Mouse (Mus musculus) heart, embryonic 12.5 days (tissue): ENCODE results near the gene Nhej1. TPM values are rescaled to one million over a fixed set of nuclear protein-coding genes. Genes with fewer than 3 reads are reported as not detected.

Experiments
- ATAC-seq: fragments of 200-750 bp; cut with Nextera tagmentation; 2 replicates; pipeline ENCODE4 v1.8.0; 2017; ENCODE audit warnings: moderate TSS enrichment, moderate library complexity; ENCODE audit not compliant: insufficient number of reproducible peaks, low FRiP score
- H3K27ac ChIP-seq: fragments of 300-500 bp; sonication (generic); 2 replicates; pipeline ENCODE4 v1.5.1; 2016; ENCODE audit warnings: mild to moderate bottlenecking, moderate library complexity; ENCODE audit not compliant: poor library complexity, severe bottlenecking
- H3K27me3 ChIP-seq: fragments of 300-500 bp; sonication (generic); replicated peaks from 2 replicates; pipeline ENCODE4 v1.6.1; 2016; ENCODE audit warnings: mild to moderate bottlenecking, moderate library complexity
- H3K36me3 ChIP-seq: fragments of 300-500 bp; sonication (generic); 2 replicates; pipeline ENCODE4 v1.6.1; 2016; ENCODE audit warnings: mild to moderate bottlenecking, moderate library complexity
- H3K4me1 ChIP-seq: fragments of 300-500 bp; sonication (generic); replicated peaks from 2 replicates; pipeline ENCODE4 v1.6.1; 2016; ENCODE audit warnings: mild to moderate bottlenecking
- H3K4me2 ChIP-seq: fragments of 300-500 bp; sonication (generic); 2 replicates; pipeline ENCODE4 v1.6.1; 2016; ENCODE audit warnings: mild to moderate bottlenecking, moderate library complexity
- H3K4me3 ChIP-seq: fragments of 300-500 bp; sonication (generic); 2 replicates; pipeline ENCODE4 v1.5.1; 2016; ENCODE audit warnings: mild to moderate bottlenecking
- H3K9ac ChIP-seq: fragments of 300-500 bp; sonication (generic); 2 replicates; pipeline ENCODE4 v1.6.1; 2016; ENCODE audit warnings: mild to moderate bottlenecking, moderate library complexity
- H3K9me3 ChIP-seq: fragments of 300-500 bp; sonication (generic); replicated peaks from 2 replicates; pipeline ENCODE4 v1.6.1; 2016; ENCODE audit warnings: mild to moderate bottlenecking, moderate library complexity
- WGBS: fragments of 180-500 bp; shearing (Covaris S2); methylation state at CpG from one replicate; pipeline ENCODE4 v1.1.7; 2016; 5-methylcytosine and 5-hydroxymethylcytosine counted together
- polyA plus RNA-seq: library from polyadenylated mRNA; unstranded; fragments of >200 nt; fragmentation: Nextera tagmentation; extraction: Ambion mirVana; gene quantifications from 2 replicates; pipeline ENCODE4 v1.2.1, GENCODE M21; 2016

The Nhej1 gene
- polyA plus RNA-seq, 1 experiment from 2014 or later, result 6.0 TPM

GRCm38 (mm10) chr1:74950066-74950465, 174.9 kb downstream of the Nhej1 start:
- no peak overlapping the region for H3K9ac ChIP-seq
- no peaks in the 10 kb centered on the region for H3K36me3 ChIP-seq
- H3K27me3 ChIP-seq, result peaks cover 99% of the 10 kb centered on the region
- peaks cover 39% of the 10 kb centered on the region for H3K4me1 ChIP-seq
- no peak overlapping the region for H3K27ac ChIP-seq
- peak overlapping the region; percentile 72 for H3K4me2 ChIP-seq
- H3K9me3 ChIP-seq, result no peaks in the 10 kb centered on the region
- ATAC-seq, result no peak
- H3K4me3 ChIP-seq, result peak overlapping the region; percentile 44
- WGBS, result 1% methylated on average over 16 of the region's 16 CpGs

- Histone ChIP-seq H3K27me3 (peaks cover 99% of the 10 kb centered on the region), H3K36me3 (no peaks in the 10 kb centered on the region), H3K9ac (no peak overlapping the region), H3K27ac (no peak overlapping the region), H3K9me3 (no peaks in the 10 kb centered on the region), H3K4me3 (peak overlapping the region; percentile 44), H3K4me2 (peak overlapping the region; percentile 72), H3K4me1 (peaks cover 39% of the 10 kb centered on the region)
- no peak for ATAC-seq
- 2% methylated on average over 24 of the region's 24 CpGs for WGBS
Measured at GRCm38 (mm10) chr1:74949666-74950050, 175.3 kb downstream of the Nhej1 start.

- Histone ChIP-seq H3K4me2 (peak overlapping the region; percentile 72), H3K36me3 (no peaks in the 10 kb centered on the region), H3K27me3 (peaks cover 100% of the 10 kb centered on the region), H3K4me3 (peak overlapping the region; percentile 44), H3K9me3 (no peaks in the 10 kb centered on the region), H3K27ac (no peak overlapping the region), H3K4me1 (peaks cover 39% of the 10 kb centered on the region), H3K9ac (no peak overlapping the region)
- 3% methylated on average over 20 of the region's 20 CpGs for WGBS
- ATAC-seq, result no peak
Measured at GRCm38 (mm10) chr1:74948784-74949665, 176.0 kb downstream of the Nhej1 start.

GRCm38 (mm10) chr1:74947986-74948670, 176.9 kb downstream of the Nhej1 start:
- Histone ChIP-seq H3K4me1 (peaks cover 39% of the 10 kb centered on the region), H3K4me2 (peak overlapping the region; percentile 64), H3K27ac (no peak overlapping the region), H3K36me3 (no peaks in the 10 kb centered on the region), H3K9me3 (no peaks in the 10 kb centered on the region), H3K4me3 (peak overlapping the region; percentile 44), H3K9ac (no peak overlapping the region), H3K27me3 (peaks cover 99% of the 10 kb centered on the region)
- no peak for ATAC-seq
- WGBS, result 4% methylated on average over 39 of the region's 41 CpGs

- 52% methylated on average over 12 of the region's 12 CpGs for WGBS
- H3K36me3 ChIP-seq, result no peaks in the 10 kb centered on the region
- H3K4me2 ChIP-seq, result no peak overlapping the region
- no peaks in the 10 kb centered on the region for H3K4me1 ChIP-seq
- peaks cover 76% of the 10 kb centered on the region for H3K27me3 ChIP-seq
- no peak overlapping the region for H3K9ac ChIP-seq
- no peak for ATAC-seq
- H3K4me3 ChIP-seq, result no peak overlapping the region
- H3K27ac ChIP-seq, result no peak overlapping the region
- no peaks in the 10 kb centered on the region for H3K9me3 ChIP-seq
Measured at GRCm38 (mm10) chr1:74941651-74942360, 183.2 kb downstream of the Nhej1 start.

GRCm38 (mm10) chr1:74939762-74940161, 185.2 kb downstream of the Nhej1 start:
- no peaks in the 10 kb centered on the region for H3K4me1 ChIP-seq
- H3K9ac ChIP-seq, result no peak overlapping the region
- no peak overlapping the region for H3K4me3 ChIP-seq
- H3K27ac ChIP-seq, result no peak overlapping the region
- 2% methylated on average over 3 of the region's 3 CpGs for WGBS
- H3K9me3 ChIP-seq, result no peaks in the 10 kb centered on the region
- no peak for ATAC-seq
- no peaks in the 10 kb centered on the region for H3K36me3 ChIP-seq
- no peak overlapping the region for H3K4me2 ChIP-seq
- H3K27me3 ChIP-seq, result peaks cover 72% of the 10 kb centered on the region

GRCm38 (mm10) chr1:74936221-74936830, 188.7 kb downstream of the Nhej1 start:
- no peak for ATAC-seq
- H3K27ac ChIP-seq, result no peak overlapping the region
- WGBS, result 43% methylated on average over 12 of the region's 12 CpGs
- H3K4me3 ChIP-seq, result no peak overlapping the region
- no peaks in the 10 kb centered on the region for H3K36me3 ChIP-seq
- no peaks in the 10 kb centered on the region for H3K4me1 ChIP-seq
- peaks cover 69% of the 10 kb centered on the region for H3K27me3 ChIP-seq
- no peak overlapping the region for H3K9ac ChIP-seq
- H3K9me3 ChIP-seq, result 0 out of 2 replicates have a peak, but pooled peaks cover 3% of the 10 kb centered on the region
- no peak overlapping the region for H3K4me2 ChIP-seq

GRCm38 (mm10) chr1:74935402-74935801, 189.6 kb downstream of the Nhej1 start, which contains the start of gene Cfap65:
Gene Cfap65, minus strand, starts transcription at chr1:74935599.
- 3% methylated on average over 18 of the region's 18 CpGs for WGBS
- Histone ChIP-seq H3K9ac (no peak within 1 kb of the TSS), H3K36me3 (no peaks in the 10 kb centered on the region), H3K9me3 (0 out of 2 replicates have a peak, but pooled peaks cover 3% of the 10 kb centered on the region), H3K27ac (no peak within 1 kb of the TSS), H3K4me1 (no peaks in the 10 kb centered on the region), H3K4me3 (0 out of 2 replicates have a peak within 1 kb of the TSS, but pooled peaks have one; percentile 21), H3K27me3 (peaks cover 70% of the 10 kb centered on the region), H3K4me2 (peak within 1 kb of the TSS; percentile 40)
- ATAC-seq, result no peak

GRCm38 (mm10) chr1:74927621-74928296, 197.2 kb downstream of the Nhej1 start:
- Histone ChIP-seq H3K9ac (no peak overlapping the region), H3K36me3 (no peaks in the 10 kb centered on the region), H3K4me1 (no peaks in the 10 kb centered on the region), H3K27me3 (peaks cover 85% of the 10 kb centered on the region), H3K27ac (no peak overlapping the region), H3K4me2 (no peak overlapping the region), H3K9me3 (0 out of 2 replicates have a peak, but pooled peaks cover 3% of the 10 kb centered on the region), H3K4me3 (no peak overlapping the region)
- WGBS, result 79% methylated on average over 9 of the region's 9 CpGs
- no peak for ATAC-seq

- no peaks in the 10 kb centered on the region for H3K9me3 ChIP-seq
- WGBS, result 28% methylated on average over 6 of the region's 6 CpGs
- no peak for ATAC-seq
Measured at GRCm38 (mm10) chr1:74926721-74927120, 198.3 kb downstream of the Nhej1 start.

More at GRCm38 (mm10) chr1:74926721-74927120, 198.3 kb downstream of the Nhej1 start:
- H3K4me3 ChIP-seq, result no peak overlapping the region
- H3K36me3 ChIP-seq, result no peaks in the 10 kb centered on the region
- H3K27ac ChIP-seq, result no peak overlapping the region
- H3K4me1 ChIP-seq, result no peaks in the 10 kb centered on the region
- no peak overlapping the region for H3K4me2 ChIP-seq
- no peak overlapping the region for H3K9ac ChIP-seq
- H3K27me3 ChIP-seq, result peaks cover 84% of the 10 kb centered on the region
